Mouse (Mus musculus) heart, embryonic 10.5 days (tissue): ENCODE measurements around the gene Olfr1262. TPM values are rescaled to one million over a fixed set of nuclear protein-coding genes. Genes with fewer than 3 reads are reported as not detected.

ENCODE experiments used
- DNase-seq: peaks from one replicate; pipeline ENCODE4 v3.0.0-alpha.2; 2017; ENCODE audit warnings: low spot score
- H3K27ac ChIP-seq: fragments of 300-500 bp; sonication (generic); 2 replicates; pipeline ENCODE4 v1.5.1; 2016; ENCODE audit warnings: mild to moderate bottlenecking
- H3K27me3 ChIP-seq: fragments of 300-500 bp; sonication (generic); 2 replicates; pipeline ENCODE4 v1.6.1; 2016; ENCODE audit warnings: mild to moderate bottlenecking; ENCODE audit not compliant: poor library complexity, insufficient read depth, severe bottlenecking
- H3K36me3 ChIP-seq: fragments of 300-500 bp; sonication (generic); 2 replicates; pipeline ENCODE4 v1.6.1; 2016; ENCODE audit warnings: mild to moderate bottlenecking, moderate library complexity
- H3K4me1 ChIP-seq: fragments of 300-500 bp; sonication (generic); 2 replicates; pipeline ENCODE4 v1.6.1; 2016; ENCODE audit warnings: mild to moderate bottlenecking
- H3K4me3 ChIP-seq: fragments of 300-500 bp; sonication (generic); 2 replicates; pipeline ENCODE4 v1.5.1; 2016; ENCODE audit warnings: mild to moderate bottlenecking, moderate library complexity
- H3K9me3 ChIP-seq: fragments of 300-500 bp; sonication (generic); 2 replicates; pipeline ENCODE4 v1.6.1; 2016; ENCODE audit warnings: mild to moderate bottlenecking, moderate library complexity
- WGBS: fragments of 180-500 bp; shearing (Covaris S2); methylation state at CpG from one replicate; pipeline ENCODE4 v1.1.7; 2016; 5-methylcytosine and 5-hydroxymethylcytosine counted together
- polyA plus RNA-seq: library from polyadenylated mRNA; unstranded; fragments of >200 nt; fragmentation: Nextera tagmentation; extraction: Ambion mirVana; gene quantifications from 2 replicates; pipeline ENCODE4 v1.2.1, GENCODE M21; 2016

Olfr1262 gene
- not detected in 2 replicates for polyA plus RNA-seq

- Histone ChIP-seq H3K4me1 (no peaks in the 10 kb centered on the region), H3K4me3 (no peak within 1 kb of the TSS), H3K9me3 (no peaks in the 10 kb centered on the region), H3K27ac (no peak within 1 kb of the TSS), H3K36me3 (no peaks in the 10 kb centered on the region), H3K27me3 (no peaks in the 10 kb centered on the region)
- DNase-seq, result no peak
Measured at GRCm38 (mm10) chr2:89999845-90000244, at the start of gene Olfr1262. Gene Olfr1262, plus strand, starts transcription at chr2:90000145.

GRCm38 (mm10) chr2:89974184-89974583, 25.8 kb upstream of the Olfr1262 start, which contains the start of gene Olfr1260:
Gene Olfr1260, plus strand, starts transcription at chr2:89974340.
- Histone ChIP-seq H3K9me3 (no peaks in the 10 kb centered on the region), H3K27ac (no peak within 1 kb of the TSS), H3K36me3 (no peaks in the 10 kb centered on the region), H3K4me3 (no peak within 1 kb of the TSS), H3K4me1 (no peaks in the 10 kb centered on the region), H3K27me3 (no peaks in the 10 kb centered on the region)
- 77% methylated on average over 2 of the region's 2 CpGs for WGBS
- no peak for DNase-seq

- Histone ChIP-seq H3K27me3 (no peaks in the 10 kb centered on the region), H3K4me1 (no peaks in the 10 kb centered on the region), H3K27ac (no peak overlapping the region), H3K4me3 (no peak overlapping the region), H3K9me3 (no peaks in the 10 kb centered on the region), H3K36me3 (no peaks in the 10 kb centered on the region)
- DNase-seq, result no peak
- WGBS, result 79% methylated on average over 2 of the region's 2 CpGs
Measured at GRCm38 (mm10) chr2:89977709-89978108, 22.2 kb upstream of the Olfr1262 start.

GRCm38 (mm10) chr2:89990921-89991320, 9.0 kb upstream of the Olfr1262 start, which contains the start of gene Olfr1261:
Gene Olfr1261, plus strand, starts transcription at chr2:89991221.
- no peak for DNase-seq
- H3K27me3 ChIP-seq, result no peaks in the 10 kb centered on the region
- no peak within 1 kb of the TSS for H3K4me3 ChIP-seq
- no peaks in the 10 kb centered on the region for H3K36me3 ChIP-seq
- H3K27ac ChIP-seq, result no peak within 1 kb of the TSS
- no peaks in the 10 kb centered on the region for H3K4me1 ChIP-seq
- no peaks in the 10 kb centered on the region for H3K9me3 ChIP-seq

GRCm38 (mm10) chr2:90011831-90012230, 11.9 kb downstream of the Olfr1262 start, which contains the start of gene Olfr1263:
Gene Olfr1263, plus strand, starts transcription at chr2:90012131.
- no peaks in the 10 kb centered on the region for H3K36me3 ChIP-seq
- H3K4me1 ChIP-seq, result no peaks in the 10 kb centered on the region
- no peaks in the 10 kb centered on the region for H3K9me3 ChIP-seq
- 80% methylated on average over 2 of the region's 2 CpGs for WGBS
- DNase-seq, result no peak
- no peak within 1 kb of the TSS for H3K27ac ChIP-seq
- no peak within 1 kb of the TSS for H3K4me3 ChIP-seq
- no peaks in the 10 kb centered on the region for H3K27me3 ChIP-seq

GRCm38 (mm10) chr2:90025477-90025876, 25.5 kb downstream of the Olfr1262 start, which contains the start of gene Olfr1264:
Gene Olfr1264, minus strand, starts transcription at chr2:90025577.
- H3K4me3 ChIP-seq, result no peak within 1 kb of the TSS
- no peaks in the 10 kb centered on the region for H3K27me3 ChIP-seq
- H3K4me1 ChIP-seq, result no peaks in the 10 kb centered on the region
- no peak within 1 kb of the TSS for H3K27ac ChIP-seq
- no peaks in the 10 kb centered on the region for H3K36me3 ChIP-seq
- no peaks in the 10 kb centered on the region for H3K9me3 ChIP-seq
- no peak for DNase-seq
- WGBS, result 63% methylated on average over 2 of the region's 2 CpGs

GRCm38 (mm10) chr2:90035037-90035436, 35.1 kb downstream of the Olfr1262 start, which contains the start of gene Olfr1265:
Gene Olfr1265, plus strand, starts transcription at chr2:90035337.
- no peak within 1 kb of the TSS for H3K4me3 ChIP-seq
- no peak for DNase-seq
- no peak within 1 kb of the TSS for H3K27ac ChIP-seq
- no peaks in the 10 kb centered on the region for H3K9me3 ChIP-seq
- no peaks in the 10 kb centered on the region for H3K4me1 ChIP-seq
- H3K27me3 ChIP-seq, result no peaks in the 10 kb centered on the region
- no peaks in the 10 kb centered on the region for H3K36me3 ChIP-seq

Other genes with a start within 250 kb of the Olfr1262 start
- not detected in 2 replicates for gene Olfr1253, start 243.1 kb upstream of the Olfr1262 start, polyA plus RNA-seq
- not detected in 2 replicates for gene Olfr1254, start 206.5 kb upstream of the Olfr1262 start, polyA plus RNA-seq
- gene Olfr1255, start 188.1 kb upstream of the Olfr1262 start, polyA plus RNA-seq, result not detected in 2 replicates
- gene Olfr1256, start 158.6 kb upstream of the Olfr1262 start, polyA plus RNA-seq, result not detected in 2 replicates
- not detected in 2 replicates for gene Olfr48, start 151.9 kb upstream of the Olfr1262 start, polyA plus RNA-seq
- not detected in 2 replicates for gene Olfr1257, start 121.7 kb upstream of the Olfr1262 start, polyA plus RNA-seq
- gene Olfr1258, start 72.8 kb upstream of the Olfr1262 start, polyA plus RNA-seq, result not detected in 2 replicates
- not detected in 2 replicates for gene Olfr1259, start 51.5 kb upstream of the Olfr1262 start, polyA plus RNA-seq
- gene Olfr1260, start 25.8 kb upstream of the Olfr1262 start, polyA plus RNA-seq, result not detected in 2 replicates
- gene Olfr1261, start 8.9 kb upstream of the Olfr1262 start, polyA plus RNA-seq, result not detected in 2 replicates
- not detected in 2 replicates for gene Olfr1263, start 12.0 kb downstream of the Olfr1262 start, polyA plus RNA-seq
- gene Olfr1264, start 25.4 kb downstream of the Olfr1262 start, polyA plus RNA-seq, result not detected in 2 replicates
- not detected in 2 replicates for gene Olfr1265, start 35.2 kb downstream of the Olfr1262 start, polyA plus RNA-seq
- not detected in 2 replicates for gene Olfr140, start 63.4 kb downstream of the Olfr1262 start, polyA plus RNA-seq
- gene Olfr1269, start 121.3 kb downstream of the Olfr1262 start, polyA plus RNA-seq, result not detected in 2 replicates
- gene Olfr32, start 142.2 kb downstream of the Olfr1262 start, polyA plus RNA-seq, result not detected in 2 replicates
- gene Olfr1270, start 152.9 kb downstream of the Olfr1262 start, polyA plus RNA-seq, result not detected in 2 replicates
- not detected in 2 replicates for gene Olfr1506, start 224.3 kb downstream of the Olfr1262 start, polyA plus RNA-seq